Mouse (Mus musculus) embryonic fibroblast, embryonic 13.5 days (primary cell): Measurements from ENCODE around the gene Tspan1.

Experiments used
- CTCF ChIP-seq: IDR thresholded peaks from 2 replicates; pipeline ENCODE4 v1.5.1; 2011; ENCODE audit warnings: mild to moderate bottlenecking, control low read depth, low read length, moderate library complexity, borderline replicate concordance; ENCODE audit not compliant: insufficient read depth
- POLR2A ChIP-seq: IDR thresholded peaks from 2 replicates; pipeline ENCODE4 v1.6.1; 2011; ENCODE audit warnings: low read depth, mild to moderate bottlenecking, control low read depth, low read length, moderate library complexity

- TF ChIP-seq POLR2A = no peak
- TF ChIP-seq CTCF = no peak
These were observed 15.3 kb upstream of the Tspan1 start for GRCm38 (mm10) chr4:116182745-116183144.
